Comparison of ENCODE assay signal across 11 mouse cellular contexts in genomic region chr6:120986172-120986571, GRCm38 (mm10).
"Had no signal": no experiment of that assay in that cellular context is flagged by ENCODE, and none has a peak within 500 bp of the region (broad histone marks: within the 10 kb centered on the region; RNA-seq: fewer than 3 reads in every experiment).

No protein-coding gene starts in this region.

- H3K27me3 ChIP-seq: liver, embryonic 15.5 days; midbrain, embryonic 13.5 days had no signal

- H3K4me3 ChIP-seq: left cerebral cortex, adult 2 months; limb, embryonic 10.5 days; liver, embryonic 15.5 days; midbrain, embryonic 13.5 days had no signal

- H3K9me3 ChIP-seq: limb, embryonic 10.5 days; liver, embryonic 15.5 days; midbrain, embryonic 13.5 days had no signal

- H3K9ac ChIP-seq: liver, embryonic 15.5 days; midbrain, embryonic 13.5 days had no signal

- DNase-seq: kidney, postnatal 4 days; lung, adult 2 months; lung, postnatal 36 days; right cerebral cortex, postnatal 25 days had no signal

- ATAC-seq: lung, postnatal 0 days; midbrain, embryonic 13.5 days had no signal

- H3K4me2 ChIP-seq: liver, embryonic 11.5 days; liver, embryonic 15.5 days; midbrain, embryonic 13.5 days had no signal

- H3K27ac ChIP-seq: kidney, postnatal 0 days; limb, embryonic 10.5 days; liver, embryonic 15.5 days; midbrain, embryonic 13.5 days had no signal
